Mouse (Mus musculus): Measurements from ENCODE around the gene Caskin1. TPM values are rescaled to one million over a fixed set of nuclear protein-coding genes. Genes with fewer than 3 reads are reported as not detected.

Gene Caskin1
- polyA plus RNA-seq (2012; rRNA removed) (0.09 and 0.11 TPM in 2 replicates), polyA plus RNA-seq (2014; fragmentation: Nextera tagmentation; extraction: Ambion mirVana) (0.08 TPM in 2 replicates)

DNA sequence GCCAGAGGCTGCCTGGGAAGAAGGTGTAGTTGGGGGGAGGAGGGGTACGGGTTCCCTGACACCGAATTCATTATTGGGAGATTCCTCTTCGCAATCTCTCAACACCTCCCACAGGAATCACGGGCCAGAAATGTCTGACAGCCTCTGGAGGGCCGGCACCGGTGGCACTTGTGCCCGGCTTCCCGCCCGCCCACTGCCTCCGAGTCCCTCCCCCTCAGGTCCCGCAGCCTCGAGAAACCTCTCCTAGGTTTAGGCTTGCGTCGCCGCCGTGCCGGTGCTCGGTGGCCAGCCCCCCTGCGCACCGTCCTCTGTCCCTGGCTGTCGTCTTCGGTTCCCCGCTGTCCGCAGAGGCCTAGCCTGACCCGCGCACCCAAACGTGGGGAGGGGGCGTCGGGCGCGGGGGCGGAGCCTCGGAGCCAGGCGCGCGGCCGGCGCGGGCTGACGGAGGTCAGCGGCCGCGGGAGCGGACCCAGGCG is at the start of gene Caskin1:
Caskin1 (plus strand) TSS at position 416 of the 476 bp plus-strand sequence.
- H3K4me3 ChIP-seq (ENCODE audit: insufficient read depth in 1 of 2, low read depth in 2 of 2, low read length in 2 of 2): peak within 1 kb of the TSS; percentile 31 to 40
- no peak for ATAC-seq (ENCODE audit: insufficient read depth)
- peaks cover 44% of the 10 kb centered on the region for H3K27me3 ChIP-seq (ENCODE audit: control insufficient read depth, insufficient read depth, low read length)
- H3K9me3 ChIP-seq (ENCODE audit: control insufficient read depth, low read length): no peaks in the 10 kb centered on the region
- 2% methylated on average over 40 of the region's 45 CpGs for WGBS (ENCODE audit: insufficient replicate concordance)
- DNase-seq (ENCODE audit: low read depth in 3 of 3, low spot score in 3 of 3): no peak
- peak within 1 kb of the TSS; percentile 51 for H3K4me2 ChIP-seq (ENCODE audit: low read depth)
- no peaks in the 10 kb centered on the region for H3K4me1 ChIP-seq (replicated peaks; ENCODE audit: control insufficient read depth in 2 of 2, insufficient read depth in 2 of 2, low read length in 1 of 2)
- no peak within 1 kb of the TSS for H3K9ac ChIP-seq (replicated peaks)
- no peaks in the 10 kb centered on the region for H3K36me3 ChIP-seq (replicated peaks; ENCODE audit: control insufficient read depth, insufficient read depth, low read depth)
- no peak within 1 kb of the TSS for H3K27ac ChIP-seq
- no peak for TF ChIP-seq EP300 (IDR thresholded peaks at IDR 0.05; ENCODE audit: low read depth)
- no peak for TF ChIP-seq CTCF (IDR thresholded peaks at IDR 0.05; ENCODE audit: low read depth)

DNA sequence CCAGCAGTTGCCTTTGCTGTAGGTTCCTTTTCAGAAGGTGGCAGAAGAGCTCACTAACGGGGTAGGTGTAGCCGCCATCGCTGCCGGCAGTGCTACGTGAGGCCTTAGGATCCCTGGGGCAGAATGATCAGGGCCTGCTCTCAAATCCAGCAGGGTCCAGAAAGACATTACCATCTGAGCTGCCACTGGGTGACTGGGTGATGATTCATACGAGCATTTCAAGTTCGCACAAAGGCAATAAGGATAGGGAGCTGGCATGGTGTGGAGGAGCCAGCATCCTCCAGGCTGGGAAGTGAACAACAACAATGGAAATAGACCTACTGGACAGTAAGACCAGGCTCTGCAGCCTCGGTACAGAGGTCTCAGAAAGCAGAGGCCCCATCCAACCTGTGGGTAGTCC is 48.0 kb upstream of the Caskin1 start:
- H3K36me3 ChIP-seq (replicated peaks; ENCODE audit: control insufficient read depth, insufficient read depth, low read depth): peaks cover 26% of the 10 kb centered on the region
- no peaks in the 10 kb centered on the region for H3K27me3 ChIP-seq (ENCODE audit: control insufficient read depth, insufficient read depth, low read length)
- ATAC-seq (ENCODE audit: insufficient read depth) (no peak), DNase-seq (ENCODE audit: low read depth in 3 of 3, low spot score in 3 of 3) (no peak)
- no peak overlapping the region for H3K9ac ChIP-seq (replicated peaks)
- no peak overlapping the region for H3K4me2 ChIP-seq (ENCODE audit: low read depth)
- WGBS (ENCODE audit: insufficient replicate concordance): 84% methylated on average over 8 of the region's 8 CpGs
- no peaks in the 10 kb centered on the region for H3K4me1 ChIP-seq (replicated peaks; ENCODE audit: control insufficient read depth in 2 of 2, insufficient read depth in 2 of 2, low read length in 1 of 2)
- no peak overlapping the region for H3K27ac ChIP-seq
- H3K4me3 ChIP-seq (ENCODE audit: insufficient read depth in 1 of 2, low read depth in 2 of 2, low read length in 2 of 2): no peak overlapping the region
- TF ChIP-seq EP300 (IDR thresholded peaks at IDR 0.05; ENCODE audit: low read depth): no peak
- TF ChIP-seq CTCF (IDR thresholded peaks at IDR 0.05; ENCODE audit: low read depth): no peak
- H3K9me3 ChIP-seq (ENCODE audit: control insufficient read depth, low read length): no peaks in the 10 kb centered on the region

DNA sequence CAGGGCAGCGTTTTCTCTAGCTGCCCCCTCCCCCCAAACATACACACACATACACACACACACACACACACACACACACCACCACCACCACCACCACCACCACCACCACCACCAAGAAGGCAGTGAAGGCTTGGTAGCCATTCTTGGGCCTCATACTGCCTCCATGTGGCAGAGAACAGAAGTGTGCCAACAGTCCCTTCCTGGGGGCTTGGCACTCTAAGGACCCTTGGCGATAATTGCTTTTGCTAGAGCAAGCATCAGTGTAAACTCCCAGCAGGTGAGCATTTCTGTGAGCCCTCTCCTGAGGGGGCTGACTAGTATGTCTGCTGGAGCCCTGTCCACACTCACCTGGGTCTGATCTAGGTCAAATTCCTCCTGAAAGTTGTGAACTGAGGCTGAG is 47.3 kb upstream of the Caskin1 start:
- peaks cover 33% of the 10 kb centered on the region for H3K36me3 ChIP-seq (replicated peaks; ENCODE audit: control insufficient read depth, insufficient read depth, low read depth)
- H3K4me3 ChIP-seq (ENCODE audit: insufficient read depth in 1 of 2, low read depth in 2 of 2, low read length in 2 of 2): no peak overlapping the region
- H3K27ac ChIP-seq: no peak overlapping the region
- TF ChIP-seq CTCF (IDR thresholded peaks at IDR 0.05; ENCODE audit: low read depth) (peak; percentile 61), EP300 (IDR thresholded peaks at IDR 0.05; ENCODE audit: low read depth) (no peak)
- WGBS (ENCODE audit: insufficient replicate concordance): 40% methylated on average over 2 of the region's 2 CpGs
- no peak overlapping the region for H3K9ac ChIP-seq (replicated peaks)
- no peaks in the 10 kb centered on the region for H3K4me1 ChIP-seq (replicated peaks; ENCODE audit: control insufficient read depth in 2 of 2, insufficient read depth in 2 of 2, low read length in 1 of 2)
- no peak for ATAC-seq (ENCODE audit: insufficient read depth)
- no peak for DNase-seq (ENCODE audit: low read depth in 3 of 3, low spot score in 3 of 3)
- no peaks in the 10 kb centered on the region for H3K9me3 ChIP-seq (ENCODE audit: control insufficient read depth, low read length)
- no peak overlapping the region for H3K4me2 ChIP-seq (ENCODE audit: low read depth)
- no peaks in the 10 kb centered on the region for H3K27me3 ChIP-seq (ENCODE audit: control insufficient read depth, insufficient read depth, low read length)

DNA sequence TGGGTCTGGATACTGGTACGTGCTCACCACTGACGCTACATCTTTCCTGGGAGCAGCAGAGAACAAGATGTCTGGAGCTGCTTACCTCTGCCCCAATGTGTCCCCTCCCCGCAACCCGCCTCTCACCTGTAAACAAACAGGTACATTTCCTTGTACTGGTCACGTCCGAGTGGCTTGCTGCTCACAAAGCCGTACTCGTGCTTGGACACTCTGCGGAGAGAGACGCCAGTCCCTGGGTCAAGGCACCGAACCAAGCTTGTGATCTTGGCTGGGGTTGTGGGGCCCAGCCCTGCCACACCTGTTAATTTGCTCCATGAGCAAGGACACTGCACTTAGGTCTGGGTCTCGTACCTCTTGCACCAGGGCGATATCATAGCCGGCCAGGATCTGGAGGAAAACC is 46.3 kb upstream of the Caskin1 start:
- Histone ChIP-seq H3K4me2 (ENCODE audit: low read depth) (no peak overlapping the region), H3K9me3 (ENCODE audit: control insufficient read depth, low read length) (no peaks in the 10 kb centered on the region), H3K9ac (replicated peaks) (no peak overlapping the region), H3K4me1 (replicated peaks; ENCODE audit: control insufficient read depth in 2 of 2, insufficient read depth in 2 of 2, low read length in 1 of 2) (no peaks in the 10 kb centered on the region), H3K4me3 (ENCODE audit: insufficient read depth in 1 of 2, low read depth in 2 of 2, low read length in 2 of 2) (no peak overlapping the region), H3K27me3 (ENCODE audit: control insufficient read depth, insufficient read depth, low read length) (no peaks in the 10 kb centered on the region), H3K36me3 (replicated peaks; ENCODE audit: control insufficient read depth, insufficient read depth, low read depth) (peaks cover 42% of the 10 kb centered on the region), H3K27ac (no peak overlapping the region)
- ATAC-seq (ENCODE audit: insufficient read depth): no peak
- TF ChIP-seq CTCF (IDR thresholded peaks at IDR 0.05; ENCODE audit: low read depth) (no peak), EP300 (IDR thresholded peaks at IDR 0.05; ENCODE audit: low read depth) (no peak)
- WGBS (ENCODE audit: insufficient replicate concordance): 87% methylated on average over 14 of the region's 14 CpGs
- no peak for DNase-seq (ENCODE audit: low read depth in 3 of 3, low spot score in 3 of 3)

DNA sequence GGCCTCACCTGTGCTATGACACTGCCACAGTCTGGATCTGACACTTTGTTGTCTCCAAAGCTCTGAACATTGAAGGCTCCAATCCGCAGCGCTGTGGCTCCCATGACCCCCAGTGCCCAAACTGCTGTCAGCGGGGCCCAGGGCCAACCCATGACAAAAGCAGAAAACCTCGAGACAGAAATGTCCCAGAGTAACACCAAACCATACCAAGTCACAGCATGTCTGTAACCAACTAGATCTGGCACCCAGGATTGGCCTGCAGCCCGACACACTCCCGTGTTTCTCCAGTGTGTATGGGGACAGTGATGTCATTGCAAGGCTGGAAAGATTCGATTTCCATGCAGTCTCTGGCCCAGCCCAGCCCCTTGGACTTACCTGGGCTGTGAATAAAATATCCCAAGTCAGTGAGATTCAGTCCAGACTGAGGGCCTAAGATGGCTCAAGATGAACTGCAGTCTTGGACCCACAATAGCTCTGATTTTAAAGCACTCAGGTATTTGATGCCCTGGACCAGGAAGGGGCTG is 45.7 kb upstream of the Caskin1 start, which contains the start of gene Dnase1l2:
Dnase1l2 (minus strand) TSS at position 474 of the 524 bp plus-strand sequence.
- Histone ChIP-seq H3K27ac (no peak within 1 kb of the TSS), H3K27me3 (ENCODE audit: control insufficient read depth, insufficient read depth, low read length) (no peaks in the 10 kb centered on the region), H3K9ac (replicated peaks) (no peak within 1 kb of the TSS), H3K4me3 (ENCODE audit: insufficient read depth in 1 of 2, low read depth in 2 of 2, low read length in 2 of 2) (no peak within 1 kb of the TSS), H3K4me1 (replicated peaks; ENCODE audit: control insufficient read depth in 2 of 2, insufficient read depth in 2 of 2, low read length in 1 of 2) (no peaks in the 10 kb centered on the region), H3K36me3 (replicated peaks; ENCODE audit: control insufficient read depth, insufficient read depth, low read depth) (peaks cover 45% of the 10 kb centered on the region), H3K9me3 (ENCODE audit: control insufficient read depth, low read length) (no peaks in the 10 kb centered on the region), H3K4me2 (ENCODE audit: low read depth) (no peak within 1 kb of the TSS)
- DNase-seq (ENCODE audit: low read depth in 3 of 3, low spot score in 3 of 3) (no peak), ATAC-seq (ENCODE audit: insufficient read depth) (no peak)
- TF ChIP-seq EP300 (IDR thresholded peaks at IDR 0.05; ENCODE audit: low read depth) (no peak), CTCF (IDR thresholded peaks at IDR 0.05; ENCODE audit: low read depth) (no peak)
- 70% methylated on average over 7 of the region's 7 CpGs for WGBS (ENCODE audit: insufficient replicate concordance)

Measured in liver, embryonic 14.5 days (tissue).